Mouse (Mus musculus): Measurements from ENCODE around the gene Rev1. TPM values are rescaled to one million over a fixed set of nuclear protein-coding genes. Genes with fewer than 3 reads are reported as not detected.

Gene Rev1
- polyA plus RNA-seq, 1 experiment, result 4.4 TPM

- no peaks in the 10 kb centered on the region for H3K27me3 ChIP-seq (ENCODE audit: control insufficient read depth, insufficient read depth, insufficient read length)
- H3ac ChIP-seq (ENCODE audit: control insufficient read depth, insufficient read length), result no peak overlapping the region
- no peak overlapping the region for H3K4me3 ChIP-seq
- peaks cover 94% of the 10 kb centered on the region for H3K79me2 ChIP-seq (ENCODE audit: control insufficient read depth, insufficient read depth)
- no peak overlapping the region for H3K4me2 ChIP-seq (ENCODE audit: low read depth)
- 0 out of 2 replicates have a peak, but pooled peaks have one; percentile 7 for TF ChIP-seq CEBPB (IDR thresholded peaks at IDR 0.05; ENCODE audit: insufficient read depth, poor library complexity, severe bottlenecking)
- no peak for TF ChIP-seq TCF3 (IDR thresholded peaks at IDR 0.05; ENCODE audit: insufficient read length, low read depth)
- no peaks in the 10 kb centered on the region for H3K36me3 ChIP-seq (ENCODE audit: control insufficient read depth, insufficient read depth)
These were observed 5.3 kb downstream of the Rev1 start for GRCm38 (mm10) chr1:38124261-38124660.

- Histone ChIP-seq H3K79me2 (ENCODE audit: control insufficient read depth, insufficient read depth) (peaks cover 100% of the 10 kb centered on the region), H3K27me3 (ENCODE audit: control insufficient read depth, insufficient read depth, insufficient read length) (no peaks in the 10 kb centered on the region), H3K4me2 (ENCODE audit: low read depth) (no peak overlapping the region), H3K4me3 (no peak overlapping the region), H3ac (ENCODE audit: control insufficient read depth, insufficient read length) (no peak overlapping the region), H3K36me3 (ENCODE audit: control insufficient read depth, insufficient read depth) (no peaks in the 10 kb centered on the region)
- no peak for TF ChIP-seq POLR2A (IDR thresholded peaks at IDR 0.05; ENCODE audit: insufficient read length, low read depth)
- no peak for TF ChIP-seq USF1 (IDR thresholded peaks at IDR 0.05; ENCODE audit: low read depth)
- no peak for TF ChIP-seq TCF3 (IDR thresholded peaks at IDR 0.05; ENCODE audit: insufficient read length, low read depth)
- no peak for TF ChIP-seq MAX (IDR thresholded peaks at IDR 0.05; ENCODE audit: low read depth)
- TF ChIP-seq CEBPB (IDR thresholded peaks at IDR 0.05; ENCODE audit: insufficient read depth, poor library complexity, severe bottlenecking), result no peak
- no peak for TF ChIP-seq MYOD1 (IDR thresholded peaks at IDR 0.05; ENCODE audit: control insufficient read depth in 1 of 3, insufficient read length in 2 of 3, low read depth in 2 of 3)
- TF ChIP-seq E2F4 (IDR thresholded peaks at IDR 0.05; ENCODE audit: insufficient read depth), result no peak
- no peak for TF ChIP-seq SRF (IDR thresholded peaks at IDR 0.05; ENCODE audit: control insufficient read depth, insufficient read length, low read depth)
- TF ChIP-seq REST (IDR thresholded peaks at IDR 0.05; ENCODE audit: insufficient read depth, insufficient read length), result no peak
- no peak for TF ChIP-seq POLR2AphosphoS2 (IDR thresholded peaks at IDR 0.05; ENCODE audit: insufficient read length, low read depth)
- TF ChIP-seq TCF12 (IDR thresholded peaks at IDR 0.05; ENCODE audit: insufficient read depth, poor library complexity, severe bottlenecking), result no peak
- TF ChIP-seq MYOG (IDR thresholded peaks at IDR 0.05; ENCODE audit: control insufficient read depth in 1 of 3, insufficient read depth in 1 of 3, insufficient read length in 2 of 3, low read depth in 2 of 3), result no peak
These were observed 8.7 kb downstream of the Rev1 start for GRCm38 (mm10) chr1:38120877-38121276.

GRCm38 (mm10) chr1:38118624-38119023 lies 11.0 kb downstream of the Rev1 start:
- no peaks in the 10 kb centered on the region for H3K36me3 ChIP-seq (ENCODE audit: control insufficient read depth, insufficient read depth)
- no peak overlapping the region for H3ac ChIP-seq (ENCODE audit: control insufficient read depth, insufficient read length)
- peaks cover 100% of the 10 kb centered on the region for H3K79me2 ChIP-seq (ENCODE audit: control insufficient read depth, insufficient read depth)
- TF ChIP-seq USF1 (IDR thresholded peaks at IDR 0.05; ENCODE audit: low read depth), result no peak
- no peak for TF ChIP-seq CEBPB (IDR thresholded peaks at IDR 0.05; ENCODE audit: insufficient read depth, poor library complexity, severe bottlenecking)
- TF ChIP-seq POLR2AphosphoS2 (IDR thresholded peaks at IDR 0.05; ENCODE audit: insufficient read length, low read depth), result no peak
- TF ChIP-seq TCF3 (IDR thresholded peaks at IDR 0.05; ENCODE audit: insufficient read length, low read depth), result no peak
- TF ChIP-seq REST (IDR thresholded peaks at IDR 0.05; ENCODE audit: insufficient read depth, insufficient read length), result no peak
- H3K4me3 ChIP-seq, result no peak overlapping the region
- H3K27me3 ChIP-seq (ENCODE audit: control insufficient read depth, insufficient read depth, insufficient read length), result no peaks in the 10 kb centered on the region
- no peak overlapping the region for H3K4me2 ChIP-seq (ENCODE audit: low read depth)

GRCm38 (mm10) chr1:38109786-38110185 lies 19.8 kb downstream of the Rev1 start:
- peaks cover 78% of the 10 kb centered on the region for H3K79me2 ChIP-seq (ENCODE audit: control insufficient read depth, insufficient read depth)
- peaks cover 8% of the 10 kb centered on the region for H3K36me3 ChIP-seq (ENCODE audit: control insufficient read depth, insufficient read depth)
- TF ChIP-seq USF1 (IDR thresholded peaks at IDR 0.05; ENCODE audit: low read depth), result no peak
- no peak for TF ChIP-seq CEBPB (IDR thresholded peaks at IDR 0.05; ENCODE audit: insufficient read depth, poor library complexity, severe bottlenecking)
- TF ChIP-seq MYOD1 (IDR thresholded peaks at IDR 0.05; ENCODE audit: control insufficient read depth in 1 of 3, insufficient read length in 2 of 3, low read depth in 2 of 3), result peak in 1 of 3 experiments; percentile 4
- H3K4me2 ChIP-seq (ENCODE audit: low read depth), result no peak overlapping the region
- no peak overlapping the region for H3ac ChIP-seq (ENCODE audit: control insufficient read depth, insufficient read length)
- H3K27me3 ChIP-seq (ENCODE audit: control insufficient read depth, insufficient read depth, insufficient read length), result no peaks in the 10 kb centered on the region
- no peak overlapping the region for H3K4me3 ChIP-seq

GRCm38 (mm10) chr1:38103813-38104212 lies 25.8 kb downstream of the Rev1 start:
- Histone ChIP-seq H3ac (ENCODE audit: control insufficient read depth, insufficient read length) (no peak overlapping the region), H3K4me3 (no peak overlapping the region), H3K36me3 (ENCODE audit: control insufficient read depth, insufficient read depth) (peaks cover 33% of the 10 kb centered on the region), H3K27me3 (ENCODE audit: control insufficient read depth, insufficient read depth, insufficient read length) (no peaks in the 10 kb centered on the region), H3K4me2 (ENCODE audit: low read depth) (no peak overlapping the region), H3K79me2 (ENCODE audit: control insufficient read depth, insufficient read depth) (peaks cover 33% of the 10 kb centered on the region)
- TF ChIP-seq USF1 (IDR thresholded peaks at IDR 0.05; ENCODE audit: low read depth), result no peak
- TF ChIP-seq TCF12 (IDR thresholded peaks at IDR 0.05; ENCODE audit: insufficient read depth, poor library complexity, severe bottlenecking), result no peak
- TF ChIP-seq MYOD1 (IDR thresholded peaks at IDR 0.05; ENCODE audit: control insufficient read depth in 1 of 3, insufficient read length in 2 of 3, low read depth in 2 of 3), result no peak
- no peak for TF ChIP-seq POLR2A (IDR thresholded peaks at IDR 0.05; ENCODE audit: insufficient read length, low read depth)
- TF ChIP-seq SRF (IDR thresholded peaks at IDR 0.05; ENCODE audit: control insufficient read depth, insufficient read length, low read depth), result no peak

- no peaks in the 10 kb centered on the region for H3K27me3 ChIP-seq (ENCODE audit: control insufficient read depth, insufficient read depth, insufficient read length)
- no peak overlapping the region for H3K4me2 ChIP-seq (ENCODE audit: low read depth)
- no peak overlapping the region for H3ac ChIP-seq (ENCODE audit: control insufficient read depth, insufficient read length)
- peaks cover 28% of the 10 kb centered on the region for H3K79me2 ChIP-seq (ENCODE audit: control insufficient read depth, insufficient read depth)
- H3K4me3 ChIP-seq, result no peak overlapping the region
- TF ChIP-seq TCF3 (IDR thresholded peaks at IDR 0.05; ENCODE audit: insufficient read length, low read depth) (no peak), CEBPB (IDR thresholded peaks at IDR 0.05; ENCODE audit: insufficient read depth, poor library complexity, severe bottlenecking) (no peak), E2F4 (IDR thresholded peaks at IDR 0.05; ENCODE audit: insufficient read depth) (no peak), MYOD1 (IDR thresholded peaks at IDR 0.05; ENCODE audit: control insufficient read depth in 1 of 3, insufficient read length in 2 of 3, low read depth in 2 of 3) (no peak), POLR2AphosphoS2 (IDR thresholded peaks at IDR 0.05; ENCODE audit: insufficient read length, low read depth) (no peak), REST (IDR thresholded peaks at IDR 0.05; ENCODE audit: insufficient read depth, insufficient read length) (no peak), USF1 (IDR thresholded peaks at IDR 0.05; ENCODE audit: low read depth) (no peak), MYOG (IDR thresholded peaks at IDR 0.05; ENCODE audit: control insufficient read depth in 1 of 3, insufficient read depth in 1 of 3, insufficient read length in 2 of 3, low read depth in 2 of 3) (no peak), POLR2A (IDR thresholded peaks at IDR 0.05; ENCODE audit: insufficient read length, low read depth) (no peak), MAX (IDR thresholded peaks at IDR 0.05; ENCODE audit: low read depth) (no peak), TCF12 (IDR thresholded peaks at IDR 0.05; ENCODE audit: insufficient read depth, poor library complexity, severe bottlenecking) (no peak), SRF (IDR thresholded peaks at IDR 0.05; ENCODE audit: control insufficient read depth, insufficient read length, low read depth) (no peak)
- peaks cover 39% of the 10 kb centered on the region for H3K36me3 ChIP-seq (ENCODE audit: control insufficient read depth, insufficient read depth)
These were observed 26.4 kb downstream of the Rev1 start for GRCm38 (mm10) chr1:38103214-38103613.

Measured in myocyte (in vitro differentiated cells).